Mouse (Mus musculus) activated CD4-positive, CD25-positive, alpha-beta regulatory T cell (primary cell): ENCODE data around the gene Dchs1. TPM values are rescaled to one million over a fixed set of nuclear protein-coding genes. Genes with fewer than 3 reads are reported as not detected.

Experiments
- polyA plus RNA-seq, 2 experiments: library from polyadenylated mRNA; unstranded; fragments of 100-300 nt; shearing (Covaris generic); gene quantifications; one replicate each; pipeline ENCODE4 v1.2.1; 2017

Gene Dchs1
- under 1 TPM in 1 of 2 experiments, not detected in 1; 0.14 TPM for polyA plus RNA-seq

DNA sequence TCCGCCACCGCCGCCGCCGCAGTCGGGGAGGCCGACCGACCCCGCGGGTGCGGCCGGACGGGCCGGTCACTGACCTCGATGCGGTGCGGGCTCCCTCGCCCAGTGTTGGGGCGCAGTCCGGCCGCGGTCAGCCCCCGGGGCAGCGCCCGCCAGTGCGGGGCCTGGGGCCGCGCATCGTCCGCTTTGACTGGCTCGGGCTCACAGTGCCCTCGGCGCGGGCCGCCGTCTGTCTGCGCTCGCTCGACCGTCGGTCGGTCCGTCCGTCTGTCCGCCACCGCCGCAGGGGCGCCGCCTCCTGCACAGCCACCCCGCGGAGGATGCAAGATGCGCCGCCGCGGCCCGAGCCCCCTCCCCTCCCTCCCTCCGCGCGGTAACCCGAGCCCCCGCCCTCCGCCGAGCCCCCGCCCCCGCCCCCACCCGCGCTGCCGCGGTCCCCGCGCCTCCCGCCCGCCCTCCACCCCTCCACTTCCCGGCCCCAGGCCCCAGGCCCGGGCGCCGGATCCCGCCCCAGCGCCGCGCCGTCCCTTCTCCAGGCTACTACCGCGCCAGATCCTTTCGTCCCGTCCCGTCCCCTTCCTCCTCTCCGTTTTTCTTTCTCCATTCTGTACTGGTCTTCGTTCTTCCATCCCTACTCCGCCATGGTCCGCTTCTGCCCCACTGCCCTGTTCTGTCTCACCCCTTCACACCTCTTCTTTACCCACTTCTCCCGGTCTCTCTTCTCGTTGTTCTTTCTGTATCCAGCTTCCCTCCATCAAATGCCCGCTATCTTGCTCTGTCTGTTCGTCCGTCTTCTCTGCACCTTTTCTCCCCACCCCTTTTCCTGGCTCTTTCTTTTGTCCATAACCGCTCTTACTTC is at the start of gene Dchs1:
Gene Dchs1, minus strand, starts transcription at position 370 of the 856 bp plus-strand sequence.

DNA sequence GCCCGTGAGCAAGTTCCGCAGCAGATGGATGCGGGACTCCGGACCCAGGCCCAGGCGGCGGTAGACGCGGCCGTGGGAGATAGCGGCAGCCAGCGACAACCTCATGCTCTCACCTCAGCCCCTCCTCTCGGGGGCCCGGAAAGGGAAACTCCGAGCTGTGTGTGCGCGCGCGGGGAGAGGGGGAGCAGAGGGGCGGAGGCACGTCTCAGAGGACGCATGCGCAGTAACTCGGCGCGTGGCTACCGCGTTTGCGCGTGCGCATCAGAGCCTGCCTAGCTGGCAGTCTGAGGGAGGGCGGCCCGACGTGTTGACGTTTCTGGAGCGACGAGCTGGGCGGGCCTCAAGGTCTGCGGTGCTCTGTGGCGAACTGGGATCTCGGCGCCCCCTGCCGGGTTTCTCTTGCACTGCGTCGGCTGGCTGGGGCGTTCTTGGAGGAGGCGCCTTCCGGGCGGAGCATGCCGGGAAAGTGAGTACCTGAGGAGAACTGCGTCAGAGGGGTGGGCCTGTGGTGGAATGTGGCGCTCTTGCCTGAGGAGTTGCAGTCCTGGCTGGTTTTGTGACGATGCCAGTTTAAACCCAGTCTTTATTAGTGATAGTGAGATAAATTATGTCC is 23.5 kb upstream of the Dchs1 start, which contains the start of gene Mrpl17:
Gene Mrpl17, minus strand, starts transcription at position 223 of the 613 bp plus-strand sequence.

DNA sequence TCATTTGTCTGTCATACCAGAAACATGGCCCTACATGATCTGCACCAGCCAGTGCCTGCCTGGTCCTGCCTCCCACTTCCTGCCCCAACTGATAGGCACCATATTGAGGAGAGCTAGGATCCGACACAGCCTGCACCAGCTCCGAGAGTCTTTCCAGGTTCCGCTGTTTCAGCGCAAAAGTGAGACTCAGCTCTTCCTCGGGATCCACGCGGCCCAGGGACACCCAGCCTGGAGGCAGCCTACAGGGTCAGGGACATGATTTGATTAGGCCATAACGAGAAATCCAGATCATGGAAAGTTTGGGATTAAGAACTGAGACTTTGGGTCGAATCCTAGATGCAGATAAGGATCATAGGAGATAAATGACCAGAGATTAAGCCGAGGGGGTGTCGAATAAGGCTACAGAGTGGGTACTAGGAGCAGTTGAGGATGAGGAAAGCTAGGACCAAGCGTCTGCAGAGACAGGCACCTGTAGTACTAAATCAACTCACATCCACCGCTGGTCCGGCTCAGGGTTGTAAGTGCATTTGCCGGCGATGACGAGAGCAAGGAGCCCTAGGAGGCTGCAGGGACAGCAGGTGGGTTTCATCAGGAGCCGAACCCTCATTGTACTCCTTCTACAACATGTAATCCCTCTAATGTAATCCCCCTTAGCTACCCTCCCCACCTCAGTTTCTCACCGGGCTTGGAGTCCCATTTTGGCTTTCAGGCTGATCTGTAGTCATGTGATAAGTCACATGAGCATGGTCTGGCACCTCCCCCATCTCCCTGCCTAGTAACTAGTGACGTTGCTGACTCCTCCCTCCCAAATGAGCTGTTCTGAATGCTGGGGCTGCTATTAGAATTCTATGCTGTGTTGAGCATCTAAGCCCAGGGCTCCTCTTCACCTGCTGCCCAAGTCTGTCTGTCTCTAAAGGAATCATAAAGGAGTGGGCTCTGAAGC is 35.7 kb downstream of the Dchs1 start, which contains the start of gene Tpp1:
Gene Tpp1, minus strand, starts transcription at position 745 of the 943 bp plus-strand sequence.

DNA sequence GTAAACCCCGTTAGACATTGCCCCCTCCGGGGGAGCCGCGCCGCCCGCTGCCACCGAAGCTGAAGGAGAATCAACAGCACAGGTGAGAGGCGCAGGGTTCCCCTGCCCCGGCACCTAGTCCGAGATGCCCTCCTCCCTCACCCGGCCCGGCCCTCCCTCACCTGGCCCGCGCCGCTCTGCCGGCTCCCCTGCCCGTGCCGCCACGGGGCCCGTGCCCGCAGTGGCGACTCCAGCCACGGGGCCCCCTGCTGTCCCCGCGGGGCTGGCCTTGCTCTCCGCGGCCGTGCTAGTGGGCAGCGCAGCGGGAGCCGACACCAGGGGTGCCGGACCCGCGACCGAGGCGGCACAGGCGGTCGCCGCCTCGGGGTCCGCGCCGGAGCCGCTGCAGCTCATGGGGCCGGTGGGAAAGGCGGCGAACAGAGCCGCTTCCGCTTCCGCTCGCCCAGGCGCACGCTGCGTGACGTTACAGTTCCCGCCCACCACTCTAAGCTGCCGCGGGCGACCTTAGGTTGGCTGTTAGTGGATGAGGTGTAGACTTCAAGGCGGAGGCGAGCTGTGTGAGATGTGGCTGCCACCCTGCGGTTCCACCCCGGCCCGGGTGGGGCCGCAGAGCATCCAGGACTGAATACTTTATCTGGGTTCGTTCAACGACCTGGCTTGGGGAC is 43.4 kb downstream of the Dchs1 start, which contains the start of gene Taf10:
Gene Taf10, minus strand, starts transcription at position 436 of the 665 bp plus-strand sequence.

DNA sequence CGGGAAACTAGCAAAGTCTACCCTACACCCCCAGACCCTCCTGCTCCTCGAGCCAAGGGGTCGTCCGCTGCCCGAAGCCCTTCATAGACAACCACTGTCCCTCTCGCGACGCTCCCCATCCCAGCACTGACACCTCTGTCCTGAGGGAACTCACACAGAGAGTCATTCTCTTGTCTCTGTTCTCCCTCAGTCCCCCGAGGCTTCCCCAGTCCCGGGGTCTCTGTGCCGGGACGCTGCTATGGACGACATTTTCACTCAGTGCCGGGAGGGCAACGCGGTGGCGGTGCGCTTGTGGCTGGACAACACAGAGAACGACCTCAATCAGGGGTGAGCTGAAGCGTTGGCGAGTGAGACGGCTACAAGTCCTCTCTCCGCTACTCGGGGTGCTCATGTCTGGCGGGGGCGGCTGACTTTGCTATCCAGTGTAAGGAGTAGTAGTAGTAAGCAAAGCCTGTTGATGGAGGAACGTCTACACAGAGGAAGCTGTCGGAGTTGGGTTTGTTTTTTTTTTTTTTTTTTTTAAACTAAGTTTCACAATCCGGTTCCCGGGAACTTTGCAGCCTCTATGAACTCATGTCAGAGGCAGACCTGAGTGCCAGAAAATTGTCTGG is 50.4 kb downstream of the Dchs1 start, which contains the start of gene Rrp8:
Gene Rrp8, minus strand, starts transcription at position 475 of the 611 bp plus-strand sequence.

DNA sequence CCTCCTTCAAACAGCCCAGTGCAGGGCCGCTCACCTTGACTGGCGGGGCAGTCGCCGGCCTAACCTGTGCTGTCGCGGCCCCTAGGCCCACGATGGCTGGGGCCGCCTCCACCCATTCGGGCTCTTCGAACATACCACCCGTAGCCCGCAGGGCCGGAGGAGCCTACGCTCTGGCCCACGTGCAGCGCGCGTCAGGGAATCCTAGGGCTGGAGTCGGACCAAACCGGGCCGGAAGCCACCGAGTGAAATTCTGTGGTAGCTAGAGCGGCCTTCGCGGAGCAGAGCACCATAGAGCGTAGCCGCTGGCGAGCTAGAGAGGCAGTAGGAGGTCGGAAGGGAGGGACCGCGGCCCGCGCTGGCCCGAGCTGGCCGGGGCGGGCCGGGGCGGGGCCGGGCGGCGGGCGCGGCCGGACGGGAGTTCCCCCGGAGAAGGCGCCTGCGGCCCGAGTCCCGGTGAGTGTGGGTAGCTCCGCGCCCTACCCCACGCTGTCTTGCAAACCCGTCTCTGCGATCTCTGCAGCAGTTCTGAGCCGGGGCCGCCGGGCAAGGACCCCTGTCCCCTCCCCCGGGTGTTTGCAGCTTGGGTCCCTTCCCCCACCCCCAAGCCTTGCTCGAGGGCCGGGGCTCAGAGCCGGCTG is 51.1 kb downstream of the Dchs1 start, which contains the start of gene Ilk:
Gene Ilk, plus strand, starts transcription at position 329 of the 638 bp plus-strand sequence.

Other genes with a start within 250 kb of the Dchs1 start
- 10 to 100 TPM; 31.7 to 63.8 TPM for gene Smpd1, start 233.3 kb downstream of the Dchs1 start, polyA plus RNA-seq
- 1 to 10 TPM; 1.8 to 10.0 TPM for gene Apbb1, start 206.0 kb downstream of the Dchs1 start, polyA plus RNA-seq
- gene Hpx, start 187.5 kb downstream of the Dchs1 start, polyA plus RNA-seq, result under 1 TPM; 0.21 to 0.29 TPM
- 1 to 10 TPM; 6.8 to 8.5 TPM for gene Trim3, start 154.1 kb downstream of the Dchs1 start, polyA plus RNA-seq
- gene Timm10b, start 147.6 kb downstream of the Dchs1 start, polyA plus RNA-seq, result 100 to 1,000 TPM; 220 to 263 TPM
- gene Arfip2, start 147.2 kb downstream of the Dchs1 start, polyA plus RNA-seq, result 10 to 100 TPM; 19.6 to 26.2 TPM
- gene Gm45799, start 147.1 kb downstream of the Dchs1 start, polyA plus RNA-seq, result 10 to 100 TPM; 10.1 to 13.8 TPM
- 1 to 10 TPM; 1.4 to 1.7 TPM for gene Dnhd1, start 136.8 kb downstream of the Dchs1 start, polyA plus RNA-seq
- gene Ilk, start 51.1 kb downstream of the Dchs1 start, polyA plus RNA-seq, result 100 to 1,000 TPM; 196 to 202 TPM
- gene Rrp8, start 50.3 kb downstream of the Dchs1 start, polyA plus RNA-seq, result 10 to 100 TPM; 30.5 to 34.8 TPM
- 100 to 1,000 TPM; 367 to 382 TPM for gene Taf10, start 43.3 kb downstream of the Dchs1 start, polyA plus RNA-seq
- gene Tpp1, start 35.4 kb downstream of the Dchs1 start, polyA plus RNA-seq, result 100 to 1,000 TPM; 102 to 109 TPM
- 100 to 1,000 TPM; 118 to 182 TPM for gene Mrpl17, start 23.4 kb upstream of the Dchs1 start, polyA plus RNA-seq
- gene Gm4070, start 166.3 kb upstream of the Dchs1 start, polyA plus RNA-seq, result 100 to 1,000 TPM; 105 to 256 TPM